Mouse (Mus musculus) bone marrow, adult 2 months (tissue): ENCODE measurements around the gene Castor1. TPM values are rescaled to one million over a fixed set of nuclear protein-coding genes. Genes with fewer than 3 reads are reported as not detected.
A peak's percentile ranks its signal among the peaks of the same experiment; 100 is the strongest.

ENCODE experiments used
- H3K27ac ChIP-seq: fragments of 200-500 bp; 2 replicates; pipeline ENCODE4 v1.5.1; 2012; ENCODE audit warnings: low read depth, mild to moderate bottlenecking, control low read depth, inconsistent platforms, low read length; ENCODE audit not compliant: control insufficient read depth, poor library complexity, insufficient read depth
- H3K4me1 ChIP-seq: fragments of 200-500 bp; 2 replicates; pipeline ENCODE4 v1.6.1; 2011; ENCODE audit warnings: low read length; ENCODE audit not compliant: control insufficient read depth, insufficient read depth
- H3K4me3 ChIP-seq: fragments of 200-500 bp; replicated peaks from 2 replicates; pipeline ENCODE3; 2011; ENCODE audit warnings: mild to moderate bottlenecking, low read depth, low read length, control low read depth; ENCODE audit not compliant: control insufficient read depth
- CTCF ChIP-seq: fragments of 200-500 bp; IDR thresholded peaks from 2 replicates; pipeline ENCODE4 v1.5.1; 2011; ENCODE audit warnings: low read length, control low read depth; ENCODE audit not compliant: control insufficient read depth, insufficient read depth
- POLR2A ChIP-seq: fragments of 200-500 bp; IDR thresholded peaks from 2 replicates; pipeline ENCODE4 v1.6.1; 2011; ENCODE audit warnings: low read depth, mild to moderate bottlenecking, control low read depth, low read length, borderline replicate concordance; ENCODE audit not compliant: control insufficient read depth
- WGBS: fragments of 180-500 bp; shearing (Covaris S2); methylation state at CpG from one replicate; pipeline ENCODE4 v1.1.7; 2018; 5-methylcytosine and 5-hydroxymethylcytosine counted together
- polyA plus RNA-seq: library from polyadenylated mRNA; stranded (reverse); fragments of >200 nt; gene quantifications from 2 replicates; pipeline ENCODE4 v1.2.4, GENCODE M21; 2011; ENCODE audit warnings: low replicate concordance; ENCODE audit not compliant: missing spikeins, insufficient read depth, insufficient read length

The Castor1 gene
- polyA plus RNA-seq, 1 experiment = 2.6 TPM

DNA sequence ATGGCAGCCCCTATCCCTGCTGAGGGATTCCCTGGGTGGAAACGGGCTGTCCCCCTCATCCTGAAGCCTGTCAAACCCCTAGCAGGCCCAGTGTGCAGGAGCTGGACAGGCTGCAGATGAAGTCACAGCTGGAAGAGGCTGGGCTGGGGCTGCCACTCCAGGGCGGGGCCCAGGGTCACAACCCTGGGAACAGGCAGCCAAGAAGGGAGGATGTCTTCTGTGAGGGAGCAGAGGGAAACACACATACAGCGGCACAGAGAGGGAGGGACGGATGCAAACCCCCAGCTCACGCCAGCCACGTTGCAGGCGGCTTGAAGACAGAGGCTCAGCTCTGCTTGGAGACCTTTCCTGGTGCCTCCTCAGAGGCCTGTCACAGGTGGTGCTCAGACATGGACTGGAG lies 46.0 kb downstream of the Castor1 start:
- H3K4me1 ChIP-seq = peaks cover 3% of the 10 kb centered on the region; the same call in 1 of the 2 replicates
- no peak for TF ChIP-seq POLR2A
- TF ChIP-seq CTCF = no peak
- no peak overlapping the region for H3K4me3 ChIP-seq
- H3K27ac ChIP-seq = no peak overlapping the region
- 76% methylated on average over 7 of the region's 7 CpGs for WGBS

DNA sequence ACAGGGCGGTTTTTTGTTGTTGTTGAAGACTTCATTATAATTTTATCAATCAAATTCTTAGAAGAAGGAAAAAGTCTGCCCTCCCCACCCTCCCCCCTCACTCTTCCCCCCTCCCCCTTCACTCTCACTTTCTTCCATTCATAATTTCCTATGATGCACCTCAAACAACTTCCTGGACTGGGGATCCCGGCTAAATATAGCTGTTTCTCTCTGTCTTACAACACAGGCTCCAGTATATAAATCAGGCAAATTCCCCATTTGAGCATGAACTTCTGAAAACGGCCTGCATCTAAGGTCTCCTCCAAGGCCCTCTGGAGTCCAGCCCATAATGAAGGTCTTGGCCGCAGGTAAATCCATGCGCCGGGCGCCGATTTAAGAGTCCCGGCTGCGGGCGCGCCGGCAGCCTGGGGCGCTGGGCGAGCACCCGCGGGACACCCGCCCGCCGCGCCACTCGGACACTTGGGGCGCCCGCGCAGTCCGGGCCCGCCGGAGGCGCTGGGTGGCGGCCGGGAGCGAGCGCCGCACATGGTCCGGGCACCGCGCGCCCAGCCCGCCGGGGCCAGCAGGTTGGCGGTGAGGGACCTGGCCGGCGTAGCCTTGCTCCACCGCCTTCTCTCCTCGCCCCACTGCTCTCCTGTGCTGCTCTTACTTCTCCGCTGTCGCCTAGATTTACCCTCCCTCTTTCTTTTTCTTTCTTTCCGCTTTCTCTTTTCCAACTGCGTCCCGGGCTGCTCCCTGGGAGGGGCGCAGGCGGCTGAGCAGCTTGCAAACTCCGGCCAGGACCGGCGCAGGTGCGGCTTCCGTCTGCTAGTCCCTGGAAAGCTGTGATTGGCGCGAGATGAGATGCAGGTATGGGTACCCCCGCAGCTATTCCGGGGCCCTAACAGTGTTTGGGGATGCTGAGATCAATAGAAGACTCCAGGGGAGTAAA lies 48.5 kb downstream of the Castor1 start:
- under 1% methylated on average over 61 of the region's 61 CpGs for WGBS
- Histone ChIP-seq H3K4me1 (no peaks in the 10 kb centered on the region; the same call in 1 of the 2 replicates), H3K4me3 (peak overlapping the region; percentile 54), H3K27ac (no peak overlapping the region)
- TF ChIP-seq CTCF = no peak
- no peak for TF ChIP-seq POLR2A

DNA sequence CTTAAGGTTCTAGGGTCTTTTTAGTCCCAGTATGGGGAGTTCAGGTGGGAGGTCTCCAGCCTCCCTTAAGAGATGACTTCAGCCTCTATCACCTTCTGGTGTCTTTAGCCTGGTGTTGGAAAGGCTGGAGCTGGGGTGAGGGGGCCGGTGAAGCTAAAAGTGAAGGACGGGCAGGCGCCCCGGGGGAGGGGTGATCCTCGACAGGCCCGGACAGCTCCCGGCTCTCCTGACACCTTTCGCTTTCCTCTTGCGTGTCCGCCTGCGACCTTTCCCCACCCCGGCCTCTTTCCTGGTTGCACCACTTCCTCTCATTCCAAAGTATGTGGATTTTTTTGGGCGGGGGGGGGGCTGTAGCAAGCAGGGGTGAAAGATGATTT lies 49.2 kb downstream of the Castor1 start:
- TF ChIP-seq POLR2A = no peak
- TF ChIP-seq CTCF = no peak
- Histone ChIP-seq H3K4me1 (no peaks in the 10 kb centered on the region; the same call in 1 of the 2 replicates), H3K27ac (no peak overlapping the region), H3K4me3 (no peak overlapping the region)
- WGBS = 12% methylated on average over 13 of the region's 13 CpGs

DNA sequence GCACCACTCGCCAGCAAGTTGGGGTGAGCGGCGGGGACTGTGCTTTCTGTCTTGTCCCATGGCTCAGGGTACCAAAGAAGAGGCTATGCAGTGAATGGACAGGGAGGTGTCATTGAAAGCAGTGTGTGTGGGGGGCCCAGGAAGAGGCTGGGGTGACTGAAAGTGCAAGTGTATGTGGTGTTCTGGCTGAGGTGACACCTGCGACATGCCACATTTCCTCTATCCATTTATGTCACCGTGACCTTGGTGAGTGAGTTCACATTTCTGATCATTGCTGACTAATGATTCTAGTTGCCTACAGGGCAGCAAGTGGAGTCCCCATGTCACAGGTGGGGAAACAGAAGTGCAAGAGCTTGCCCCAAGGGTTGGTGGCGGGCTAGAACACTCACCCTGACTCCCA lies 50.5 kb downstream of the Castor1 start:
- Histone ChIP-seq H3K4me1 (no peaks in the 10 kb centered on the region; the same call in 1 of the 2 replicates), H3K4me3 (no peak overlapping the region), H3K27ac (no peak overlapping the region)
- TF ChIP-seq CTCF (no peak), POLR2A (no peak)
- WGBS = 61% methylated on average over 6 of the region's 6 CpGs

DNA sequence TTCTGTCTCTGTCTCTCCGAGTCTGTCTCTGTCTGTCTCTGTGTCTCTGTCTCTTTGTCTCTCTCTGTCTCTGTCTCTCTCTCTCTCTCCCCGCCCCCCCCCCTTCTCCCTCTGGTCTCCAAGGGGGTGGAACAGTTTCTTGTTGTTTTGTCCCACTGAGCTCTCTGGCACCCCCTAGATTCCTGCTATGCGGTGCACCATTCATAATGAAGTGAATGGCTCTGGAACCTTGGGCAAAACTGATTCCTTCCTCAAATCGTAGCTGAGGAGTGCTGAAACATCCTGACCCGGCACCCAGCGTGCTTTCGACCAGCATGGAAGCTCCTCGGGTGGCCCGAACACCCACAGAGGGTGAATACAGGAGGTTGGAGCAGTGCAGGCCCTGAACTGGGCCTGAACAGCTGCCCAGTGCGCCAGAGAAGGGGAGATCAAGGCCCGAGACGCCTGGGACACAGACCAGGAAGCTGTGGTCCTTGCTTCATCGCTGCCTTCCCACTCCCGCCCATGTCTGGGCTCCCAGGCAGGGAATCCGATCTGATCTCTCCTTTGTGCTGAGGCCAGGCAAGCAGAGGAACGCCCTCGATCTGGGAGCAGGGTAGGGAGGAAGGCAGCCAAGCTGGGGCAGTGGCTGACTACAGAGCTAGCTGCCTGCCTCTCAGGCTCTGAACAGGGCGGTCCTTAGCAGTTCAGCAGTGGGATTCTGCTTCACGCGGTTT lies 52.9 kb downstream of the Castor1 start:
- WGBS = 46% methylated on average over 19 of the region's 20 CpGs
- no peak for TF ChIP-seq CTCF
- no peak for TF ChIP-seq POLR2A
- Histone ChIP-seq H3K27ac (no peak overlapping the region), H3K4me1 (no peaks in the 10 kb centered on the region; the same call in 1 of the 2 replicates), H3K4me3 (no peak overlapping the region)

DNA sequence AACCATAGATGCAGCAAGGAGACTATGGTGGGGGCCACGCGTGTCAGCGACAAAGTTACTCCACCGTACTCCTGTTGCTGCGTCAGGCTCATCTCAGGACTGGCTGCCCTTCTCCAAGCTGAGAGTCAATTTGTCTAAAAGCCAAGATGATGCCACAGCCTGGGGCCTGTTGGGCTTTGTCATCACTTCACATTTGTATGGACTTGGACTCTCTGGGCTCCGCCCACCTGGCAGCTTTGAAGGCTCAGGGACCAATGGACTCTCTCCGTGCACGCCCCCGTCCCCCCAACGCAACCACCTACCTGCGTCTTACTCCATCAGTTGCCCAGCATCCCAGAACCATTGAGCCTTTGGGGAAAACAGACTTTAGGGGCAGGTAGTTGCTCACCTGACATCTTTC lies 53.5 kb downstream of the Castor1 start:
- Histone ChIP-seq H3K27ac (no peak overlapping the region), H3K4me3 (no peak overlapping the region), H3K4me1 (no peaks in the 10 kb centered on the region; the same call in 1 of the 2 replicates)
- TF ChIP-seq CTCF (no peak), POLR2A (no peak)
- WGBS = 91% methylated on average over 11 of the region's 11 CpGs

Other genes with a start within 250 kb of the Castor1 start
- gene 4930556J24Rik, start 241.4 kb upstream of the Castor1 start, polyA plus RNA-seq = not detected in 2 replicates
- gene Gal3st1, start 234.6 kb upstream of the Castor1 start, polyA plus RNA-seq = 0.56 TPM in 1 of 2 replicates, not detected in the other
- gene Sec14l4, start 186.8 kb upstream of the Castor1 start, polyA plus RNA-seq = 0.47 TPM in 1 of 2 replicates, not detected in the other
- not detected in 2 replicates for gene Sec14l3, start 153.4 kb upstream of the Castor1 start, polyA plus RNA-seq
- gene Mtfp1, start 122.8 kb upstream of the Castor1 start, polyA plus RNA-seq = 9.0 and 10.3 TPM in 2 replicates
- gene Sec14l2, start 94.8 kb upstream of the Castor1 start, polyA plus RNA-seq = 15.4 and 20.3 TPM in 2 replicates
- gene Rnf215, start 83.0 kb upstream of the Castor1 start, polyA plus RNA-seq = 8.5 and 10.5 TPM in 2 replicates
- 5.0 and 5.9 TPM in 2 replicates for gene Ccdc157, start 57.9 kb upstream of the Castor1 start, polyA plus RNA-seq
- gene Sf3a1, start 57.9 kb upstream of the Castor1 start, polyA plus RNA-seq = 26.7 and 39.7 TPM in 2 replicates
- 5.2 and 13.5 TPM in 2 replicates for gene Tbc1d10a, start 31.4 kb upstream of the Castor1 start, polyA plus RNA-seq
- 2.2 and 5.1 TPM in 2 replicates for gene Osm, start 18.2 kb downstream of the Castor1 start, polyA plus RNA-seq
- 0.70 TPM in 1 of 2 replicates, not detected in the other for gene Lif, start 39.3 kb downstream of the Castor1 start, polyA plus RNA-seq
- not detected in 2 replicates for gene Hormad2, start 222.9 kb downstream of the Castor1 start, polyA plus RNA-seq